Mouse (Mus musculus) midbrain, embryonic 10.5 days (tissue): ENCODE results near the gene Arhgap24. TPM values are rescaled to one million over a fixed set of nuclear protein-coding genes. Genes with fewer than 3 reads are reported as not detected.

Experiments
- DNase-seq: peaks from one replicate; pipeline ENCODE4 v3.0.0-alpha.2; 2017; ENCODE audit warnings: low spot score
- H3K27ac ChIP-seq: fragments of 300-500 bp; sonication (generic); replicated peaks from 2 replicates; pipeline ENCODE4 v1.5.1; 2016; ENCODE audit warnings: mild to moderate bottlenecking
- H3K27me3 ChIP-seq: fragments of 300-500 bp; sonication (generic); 2 replicates; pipeline ENCODE4 v1.6.1; 2016; ENCODE audit warnings: low read depth, mild to moderate bottlenecking; ENCODE audit not compliant: poor library complexity, severe bottlenecking
- H3K36me3 ChIP-seq: fragments of 300-500 bp; sonication (generic); 2 replicates; pipeline ENCODE4 v1.6.1; 2016; ENCODE audit warnings: mild to moderate bottlenecking, moderate library complexity
- H3K4me1 ChIP-seq: fragments of 300-500 bp; sonication (generic); 2 replicates; pipeline ENCODE4 v1.6.1; 2016
- H3K4me3 ChIP-seq: fragments of 300-500 bp; sonication (generic); 2 replicates; pipeline ENCODE4 v1.5.1; 2016; ENCODE audit warnings: mild to moderate bottlenecking, moderate library complexity
- H3K9me3 ChIP-seq: fragments of 300-500 bp; sonication (generic); replicated peaks from 2 replicates; pipeline ENCODE4 v1.6.1; 2016; ENCODE audit warnings: mild to moderate bottlenecking
- WGBS: fragments of 180-500 bp; shearing (Covaris S2); methylation state at CpG from one replicate; pipeline ENCODE4 v1.1.7; 2016; 5-methylcytosine and 5-hydroxymethylcytosine counted together
- polyA plus RNA-seq: library from polyadenylated mRNA; unstranded; fragments of >200 nt; fragmentation: Nextera tagmentation; extraction: Ambion mirVana; gene quantifications from 2 replicates; pipeline ENCODE4 v1.2.1, GENCODE M21; 2016

Arhgap24 gene
- polyA plus RNA-seq, 1 experiment from 2014 or later, result 3.5 TPM

DNA sequence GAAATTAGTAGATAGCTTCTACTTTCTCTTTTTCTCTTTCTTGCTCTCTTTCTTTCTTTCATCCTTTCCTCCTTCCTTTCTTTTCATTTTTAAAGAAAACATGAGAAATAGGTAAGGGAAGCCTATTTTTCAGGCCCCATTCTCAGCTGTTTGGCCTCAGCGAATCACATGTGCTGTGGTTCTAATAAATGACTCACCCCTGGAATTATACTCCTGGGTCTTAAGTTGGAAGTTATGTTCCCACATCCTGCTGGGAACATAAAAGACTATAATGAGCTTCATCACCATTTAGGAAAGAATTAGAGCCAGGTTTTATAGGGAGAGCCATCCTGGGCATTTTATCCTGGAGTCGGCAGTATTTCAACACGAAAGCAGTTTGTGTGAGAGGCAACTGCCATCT lies 12.9 kb upstream of the Arhgap24 start:
- Histone ChIP-seq H3K36me3 (no peaks in the 10 kb centered on the region), H3K27me3 (no peaks in the 10 kb centered on the region), H3K4me3 (no peak overlapping the region), H3K27ac (no peak overlapping the region), H3K4me1 (no peaks in the 10 kb centered on the region), H3K9me3 (no peaks in the 10 kb centered on the region)
- DNase-seq, result no peak
- WGBS, result 90% methylated on average over 3 of the region's 3 CpGs

DNA sequence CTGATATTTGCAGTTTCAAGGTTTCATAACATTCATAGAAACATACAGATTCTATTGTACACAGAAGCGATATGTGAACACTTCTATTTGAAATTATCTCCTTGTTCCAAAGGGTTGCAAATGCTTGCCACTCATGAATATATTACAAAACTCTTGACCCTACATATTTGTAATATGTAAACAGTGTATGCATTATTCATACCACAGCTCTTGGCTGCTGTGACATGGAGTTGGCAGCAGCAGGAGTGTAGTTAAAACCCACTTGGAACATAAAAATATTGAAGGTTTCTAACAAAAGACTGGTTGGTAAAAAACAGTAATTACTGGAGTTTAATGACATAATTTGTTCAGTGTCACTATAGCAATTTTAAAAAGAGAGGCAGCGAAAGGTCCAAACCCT lies 10.9 kb upstream of the Arhgap24 start:
- DNase-seq, result no peak
- H3K4me3 ChIP-seq, result no peak overlapping the region
- no peaks in the 10 kb centered on the region for H3K9me3 ChIP-seq
- H3K4me1 ChIP-seq, result no peaks in the 10 kb centered on the region
- H3K27me3 ChIP-seq, result no peaks in the 10 kb centered on the region
- no peak overlapping the region for H3K27ac ChIP-seq
- no peaks in the 10 kb centered on the region for H3K36me3 ChIP-seq
- 94% methylated on average over 2 of the region's 2 CpGs for WGBS

DNA sequence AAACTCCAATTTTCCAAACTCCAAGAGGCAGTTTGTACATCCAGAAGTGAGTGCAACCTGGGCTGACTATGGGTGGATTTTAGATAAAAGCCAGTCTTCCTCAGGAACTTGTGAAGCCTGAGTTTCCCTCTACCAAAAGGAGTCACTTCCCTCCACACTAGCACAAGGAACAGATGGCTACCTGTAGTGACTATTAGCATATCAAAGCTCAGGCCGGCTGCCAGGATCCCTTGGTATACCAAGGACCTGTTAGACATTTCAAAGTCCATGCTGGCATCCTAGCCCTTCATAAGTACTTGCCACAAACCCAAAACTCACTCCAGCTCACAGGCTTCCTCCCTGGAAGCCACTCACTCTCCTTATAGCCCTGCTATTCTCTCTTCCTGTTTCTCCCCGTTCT lies 3.1 kb upstream of the Arhgap24 start:
- Histone ChIP-seq H3K4me3 (no peak overlapping the region), H3K36me3 (no peaks in the 10 kb centered on the region), H3K27ac (no peak overlapping the region), H3K27me3 (peaks cover 13% of the 10 kb centered on the region), H3K9me3 (no peaks in the 10 kb centered on the region), H3K4me1 (peaks cover 33% of the 10 kb centered on the region)
- WGBS, result 9% methylated on average over 2 of the region's 2 CpGs
- DNase-seq, result no peak

DNA sequence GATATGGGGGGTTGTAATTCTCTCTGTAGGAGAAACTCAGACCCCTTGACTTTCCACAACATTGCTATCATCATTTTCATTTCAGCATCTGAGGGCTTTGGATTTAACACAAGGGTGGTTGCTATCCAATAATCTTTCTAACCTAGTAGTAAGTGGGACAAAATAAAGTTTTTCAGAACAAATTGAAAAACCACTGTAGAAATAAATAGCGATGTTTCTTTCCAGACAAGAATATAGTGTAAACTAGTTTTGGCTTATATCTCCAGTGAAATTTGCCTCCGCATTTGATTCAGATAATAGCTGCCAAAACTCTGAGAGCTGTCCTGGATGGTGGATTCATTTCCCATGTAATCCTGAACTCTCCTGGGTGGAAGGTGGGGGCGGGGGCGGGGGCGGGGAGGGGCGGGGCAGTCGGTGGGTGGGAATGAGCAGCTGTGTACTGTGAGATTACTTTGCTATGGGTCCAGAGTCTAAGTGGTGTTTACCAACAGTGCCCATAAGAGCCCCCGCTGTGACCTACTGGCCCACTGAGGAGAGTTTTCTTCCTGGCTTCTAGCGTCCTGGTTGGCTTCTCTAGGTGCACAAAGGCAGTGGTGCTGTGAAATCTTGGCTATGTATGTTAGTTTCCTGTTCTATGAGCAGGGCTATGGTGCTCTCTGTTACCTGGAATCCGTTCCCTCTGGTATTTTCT lies 2.2 kb downstream of the Arhgap24 start:
- Histone ChIP-seq H3K27me3 (peaks cover 14% of the 10 kb centered on the region), H3K4me1 (peaks cover 44% of the 10 kb centered on the region), H3K4me3 (no peak overlapping the region), H3K36me3 (no peaks in the 10 kb centered on the region), H3K27ac (no peak overlapping the region), H3K9me3 (no peaks in the 10 kb centered on the region)
- DNase-seq, result no peak
- WGBS, result 39% methylated on average over 10 of the region's 10 CpGs

DNA sequence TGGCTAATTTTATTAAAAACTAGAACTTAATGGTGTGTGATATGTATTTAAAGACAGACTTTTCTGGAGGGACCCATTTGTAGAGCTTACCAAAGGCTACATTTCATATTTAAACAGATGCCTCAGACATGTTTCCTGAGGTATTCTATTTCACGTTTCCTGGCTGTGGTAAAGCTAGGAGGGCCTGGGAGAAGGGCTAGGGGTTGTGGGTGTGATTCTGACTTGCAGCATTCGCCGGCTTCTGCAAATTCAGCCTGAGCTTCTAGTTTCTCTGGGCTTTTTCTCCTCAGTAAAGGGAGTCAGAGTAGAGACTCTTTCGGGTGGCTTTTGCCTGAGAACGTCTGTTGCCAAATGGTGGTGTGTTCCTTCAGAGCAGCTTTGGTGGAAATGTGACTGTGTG lies 10.4 kb downstream of the Arhgap24 start:
- H3K27ac ChIP-seq, result no peak overlapping the region
- H3K9me3 ChIP-seq, result no peaks in the 10 kb centered on the region
- no peaks in the 10 kb centered on the region for H3K27me3 ChIP-seq
- WGBS, result 84% methylated on average over 5 of the region's 5 CpGs
- no peaks in the 10 kb centered on the region for H3K36me3 ChIP-seq
- H3K4me1 ChIP-seq, result peaks cover 4% of the 10 kb centered on the region
- DNase-seq, result no peak
- H3K4me3 ChIP-seq, result no peak overlapping the region

DNA sequence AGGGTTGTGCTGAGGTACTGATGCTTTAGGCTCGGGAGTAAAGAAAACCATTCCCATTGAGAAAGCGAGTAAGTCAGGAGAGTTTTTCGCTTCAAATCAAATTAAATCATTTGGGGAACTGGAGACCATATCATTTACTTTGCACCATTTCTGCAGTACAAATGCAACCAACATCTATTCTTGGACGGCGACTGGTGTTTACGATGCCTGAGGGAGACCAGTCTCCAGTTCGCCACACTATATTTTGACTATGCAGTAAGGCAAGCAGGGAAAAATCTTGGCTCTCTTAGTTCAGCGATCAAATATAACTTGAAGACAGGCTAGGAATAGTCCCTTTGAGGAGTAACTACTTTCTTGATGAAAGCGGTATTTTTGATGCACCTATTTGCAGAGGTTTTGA lies 11.0 kb downstream of the Arhgap24 start:
- H3K4me3 ChIP-seq, result no peak overlapping the region
- no peaks in the 10 kb centered on the region for H3K36me3 ChIP-seq
- H3K4me1 ChIP-seq, result peaks cover 7% of the 10 kb centered on the region
- 92% methylated on average over 9 of the region's 9 CpGs for WGBS
- DNase-seq, result no peak
- H3K9me3 ChIP-seq, result no peaks in the 10 kb centered on the region
- H3K27ac ChIP-seq, result no peak overlapping the region
- no peaks in the 10 kb centered on the region for H3K27me3 ChIP-seq

DNA sequence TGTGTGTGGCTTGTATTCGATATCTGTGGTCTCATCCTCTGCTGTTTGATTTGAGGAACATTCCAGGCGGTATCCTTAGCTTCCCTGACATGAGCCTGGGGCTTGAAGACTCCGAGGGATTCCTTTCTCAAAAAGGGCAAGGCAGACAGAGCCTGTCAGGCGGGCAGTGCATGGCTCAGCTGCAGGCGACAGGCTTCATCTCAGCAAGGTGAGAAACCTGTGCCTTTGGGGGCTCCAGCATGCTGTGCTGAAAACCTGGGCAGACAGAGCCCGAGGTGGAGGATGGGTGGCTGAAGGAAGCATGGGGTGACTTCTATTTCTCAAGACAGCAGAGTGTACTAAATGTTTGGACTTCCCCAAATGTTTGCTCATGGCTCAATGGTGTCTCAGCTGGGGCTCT lies 13.6 kb downstream of the Arhgap24 start:
- Histone ChIP-seq H3K27ac (no peak overlapping the region), H3K9me3 (no peaks in the 10 kb centered on the region), H3K4me1 (peaks cover 8% of the 10 kb centered on the region), H3K27me3 (no peaks in the 10 kb centered on the region), H3K36me3 (no peaks in the 10 kb centered on the region), H3K4me3 (no peak overlapping the region)
- DNase-seq, result no peak
- 51% methylated on average over 6 of the region's 6 CpGs for WGBS

DNA sequence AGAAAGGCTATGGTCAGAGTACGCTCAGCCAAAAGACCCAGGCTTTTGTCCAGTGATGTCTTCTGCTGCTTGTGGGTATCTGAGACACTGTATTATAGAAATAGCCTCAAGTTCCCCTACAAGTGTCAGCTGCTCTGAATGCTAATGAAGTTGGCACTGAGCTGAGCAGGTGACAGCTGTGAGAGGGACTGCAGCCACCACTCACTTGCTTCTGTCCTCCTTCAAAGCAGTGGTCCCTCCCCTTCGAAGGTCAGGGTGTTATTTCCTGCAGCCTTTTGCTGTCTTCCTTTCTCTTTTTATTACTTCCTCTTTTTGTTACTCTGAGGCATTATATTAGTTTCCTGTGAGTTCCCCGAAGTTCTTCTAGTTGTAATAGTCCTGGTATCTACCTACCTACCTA lies 16.0 kb downstream of the Arhgap24 start:
- peaks cover 8% of the 10 kb centered on the region for H3K4me1 ChIP-seq
- no peak for DNase-seq

DNA sequence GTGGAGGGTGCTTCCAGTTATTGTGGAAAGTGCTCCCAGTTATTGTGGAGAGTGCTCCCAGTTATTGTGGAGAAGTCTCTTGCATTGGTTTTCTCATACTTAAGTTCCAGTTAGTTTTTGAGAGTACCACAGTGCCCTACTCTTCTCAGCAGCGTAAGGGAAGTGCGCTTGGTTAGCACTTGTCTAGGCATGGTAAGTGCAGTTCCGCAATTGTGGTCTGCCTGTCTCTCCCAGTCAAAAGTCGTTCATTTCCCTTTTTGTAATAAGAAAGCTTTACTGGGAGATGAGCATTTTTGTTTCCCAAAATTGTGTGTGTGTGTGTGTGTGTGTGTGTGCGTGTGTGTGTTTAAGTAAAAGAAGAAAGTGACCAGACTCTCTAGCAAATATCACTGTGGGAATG lies 17.6 kb downstream of the Arhgap24 start:
- Histone ChIP-seq H3K4me3 (no peak overlapping the region), H3K4me1 (peaks cover 8% of the 10 kb centered on the region), H3K9me3 (no peaks in the 10 kb centered on the region), H3K27ac (no peak overlapping the region), H3K27me3 (no peaks in the 10 kb centered on the region), H3K36me3 (no peaks in the 10 kb centered on the region)
- WGBS, result 83% methylated on average over 5 of the region's 5 CpGs
- DNase-seq, result no peak

More for the DNA sequence above, 16.0 kb downstream of the Arhgap24 start:
- no peaks in the 10 kb centered on the region for H3K36me3 ChIP-seq
- WGBS, result 83% methylated on average over 3 of the region's 3 CpGs
- H3K27me3 ChIP-seq, result no peaks in the 10 kb centered on the region
- no peak overlapping the region for H3K4me3 ChIP-seq
- H3K9me3 ChIP-seq, result no peaks in the 10 kb centered on the region
- H3K27ac ChIP-seq, result no peak overlapping the region

DNA sequence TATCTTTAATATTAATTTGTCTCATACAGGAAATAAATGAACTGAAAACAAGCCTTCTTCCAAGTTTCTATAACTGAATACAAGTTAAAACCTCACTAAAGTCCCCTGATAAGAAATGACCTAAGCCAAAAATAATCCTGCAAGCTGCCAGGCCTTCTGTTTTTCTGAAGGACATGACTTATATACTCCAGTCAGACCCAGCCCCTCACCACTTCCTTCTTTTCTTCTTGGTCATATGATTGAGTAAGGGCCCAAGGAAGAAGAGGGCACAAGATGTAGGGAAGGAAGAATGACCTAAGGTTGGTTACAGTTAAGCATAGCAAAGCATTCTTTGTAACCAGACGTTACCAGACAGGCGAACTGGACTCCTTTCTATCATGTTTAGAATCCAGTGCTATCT lies 21.1 kb downstream of the Arhgap24 start:
- H3K4me1 ChIP-seq, result no peaks in the 10 kb centered on the region
- H3K27me3 ChIP-seq, result no peaks in the 10 kb centered on the region
- H3K9me3 ChIP-seq, result no peaks in the 10 kb centered on the region
- no peak overlapping the region for H3K27ac ChIP-seq
- no peak for DNase-seq
- no peak overlapping the region for H3K4me3 ChIP-seq
- no peaks in the 10 kb centered on the region for H3K36me3 ChIP-seq
- 82% methylated on average over 2 of the region's 2 CpGs for WGBS

DNA sequence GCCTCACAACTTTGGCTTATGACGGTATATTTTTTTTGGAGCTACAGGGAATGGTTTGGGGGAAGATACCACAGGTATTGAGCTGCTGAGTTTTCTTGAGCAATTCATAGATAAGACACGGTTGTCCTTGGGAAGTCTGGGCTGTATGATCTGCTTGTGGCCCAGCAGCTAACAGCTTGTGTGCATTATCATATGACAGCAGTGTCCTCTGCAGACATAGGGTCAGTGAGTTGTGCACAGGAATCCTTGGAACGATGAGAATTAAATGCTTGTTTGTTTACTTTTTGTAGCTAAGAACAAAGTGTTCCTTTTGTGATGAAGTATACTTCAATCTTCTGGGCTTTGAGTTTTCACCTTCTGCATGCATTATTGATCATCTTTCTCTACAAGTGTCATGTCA lies 21.9 kb downstream of the Arhgap24 start:
- WGBS, result 80% methylated on average over 3 of the region's 3 CpGs
- no peak for DNase-seq
- no peak overlapping the region for H3K27ac ChIP-seq
- no peaks in the 10 kb centered on the region for H3K27me3 ChIP-seq
- no peaks in the 10 kb centered on the region for H3K36me3 ChIP-seq
- no peak overlapping the region for H3K4me3 ChIP-seq
- H3K4me1 ChIP-seq, result no peaks in the 10 kb centered on the region
- no peaks in the 10 kb centered on the region for H3K9me3 ChIP-seq

DNA sequence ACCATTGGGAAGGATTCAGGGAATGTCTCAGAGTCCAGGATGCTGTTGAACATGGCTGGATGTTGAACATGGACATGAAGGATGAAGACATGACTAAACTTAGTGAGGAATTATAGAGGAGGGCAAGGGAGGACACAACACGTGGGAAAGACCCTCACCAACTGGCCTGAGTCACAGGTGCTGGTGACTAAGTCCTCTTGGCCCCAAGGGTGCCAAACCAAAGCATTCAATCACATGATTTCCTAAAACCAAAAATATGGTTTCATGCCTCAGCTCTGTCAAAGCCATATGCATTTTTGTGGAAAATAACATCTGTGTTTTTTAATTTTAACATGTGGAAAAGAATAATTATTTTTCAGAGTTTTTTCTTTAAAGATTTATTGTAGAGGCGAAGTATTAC lies 22.7 kb downstream of the Arhgap24 start:
- H3K9me3 ChIP-seq, result no peaks in the 10 kb centered on the region
- H3K36me3 ChIP-seq, result no peaks in the 10 kb centered on the region
- H3K4me1 ChIP-seq, result no peaks in the 10 kb centered on the region
- DNase-seq, result no peak
- no peak overlapping the region for H3K4me3 ChIP-seq
- 83% methylated on average over 2 of the region's 2 CpGs for WGBS
- no peaks in the 10 kb centered on the region for H3K27me3 ChIP-seq
- no peak overlapping the region for H3K27ac ChIP-seq

DNA sequence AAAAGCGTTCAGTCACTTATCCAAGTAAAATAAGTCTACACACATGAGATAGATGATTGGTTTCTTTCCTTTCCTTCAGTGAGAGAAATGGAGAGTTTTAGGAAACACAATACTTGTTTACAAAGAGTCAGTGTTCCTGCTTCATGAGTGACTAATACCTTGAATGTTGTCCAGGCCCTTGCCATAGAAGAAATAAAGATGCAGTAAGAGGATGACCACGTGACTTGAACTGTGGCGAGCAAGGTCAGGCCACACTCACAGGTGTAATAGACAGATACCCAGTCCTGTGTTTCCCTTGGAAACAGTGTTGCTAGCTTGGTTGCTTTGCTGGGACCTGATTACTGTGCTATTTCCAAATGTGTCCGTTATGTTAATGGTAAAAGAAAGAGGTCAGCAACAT lies 23.4 kb downstream of the Arhgap24 start:
- no peak for DNase-seq
- no peak overlapping the region for H3K27ac ChIP-seq
- 92% methylated on average over 4 of the region's 4 CpGs for WGBS
- no peaks in the 10 kb centered on the region for H3K9me3 ChIP-seq
- no peaks in the 10 kb centered on the region for H3K4me1 ChIP-seq
- no peak overlapping the region for H3K4me3 ChIP-seq
- H3K36me3 ChIP-seq, result no peaks in the 10 kb centered on the region
- H3K27me3 ChIP-seq, result no peaks in the 10 kb centered on the region

DNA sequence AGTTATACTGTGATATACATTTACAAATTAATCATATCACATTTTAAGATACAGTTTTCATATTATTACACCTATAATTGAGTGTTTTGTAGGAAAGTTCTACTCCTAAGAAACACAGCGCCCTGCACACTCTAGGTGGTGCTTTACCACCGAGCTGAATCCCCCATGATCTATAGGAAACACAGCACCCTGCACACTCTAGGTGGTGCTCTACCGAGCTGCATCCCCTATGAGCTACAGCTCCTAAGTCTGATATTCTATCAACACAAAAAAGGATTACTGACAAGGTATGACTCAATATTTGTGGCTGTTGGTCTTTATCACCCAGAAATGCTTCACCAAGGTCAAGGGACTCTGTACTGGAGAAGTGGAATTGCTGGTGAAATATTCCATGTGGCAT lies 27.0 kb downstream of the Arhgap24 start:
- no peak for DNase-seq
- Histone ChIP-seq H3K4me3 (no peak overlapping the region), H3K27ac (no peak overlapping the region), H3K36me3 (no peaks in the 10 kb centered on the region), H3K27me3 (no peaks in the 10 kb centered on the region), H3K9me3 (no peaks in the 10 kb centered on the region), H3K4me1 (no peaks in the 10 kb centered on the region)
- WGBS, result 75% methylated on average over 3 of the region's 3 CpGs
